Mouse (Mus musculus) spleen, adult 2 months (tissue): ENCODE measurements around the gene Sipa1l1.

Experiments used
- CTCF ChIP-seq: fragments of 200-500 bp; IDR thresholded peaks from 2 replicates; pipeline ENCODE4 v1.5.1; 2011; ENCODE audit warnings: mild to moderate bottlenecking, inconsistent platforms; ENCODE audit not compliant: insufficient read depth, insufficient read length, insufficient replicate concordance; ENCODE audit errors: extremely low read depth
- POLR2A ChIP-seq: fragments of 200-500 bp; IDR thresholded peaks from 2 replicates; pipeline ENCODE4 v1.6.1; 2011; ENCODE audit warnings: low read depth, low read length, inconsistent platforms

GRCm38 (mm10) chr12:82276591-82276990 lies 107.5 kb downstream of the Sipa1l1 start:
- TF ChIP-seq CTCF: no peak
- no peak for TF ChIP-seq POLR2A
